In the genomic region with DNA sequence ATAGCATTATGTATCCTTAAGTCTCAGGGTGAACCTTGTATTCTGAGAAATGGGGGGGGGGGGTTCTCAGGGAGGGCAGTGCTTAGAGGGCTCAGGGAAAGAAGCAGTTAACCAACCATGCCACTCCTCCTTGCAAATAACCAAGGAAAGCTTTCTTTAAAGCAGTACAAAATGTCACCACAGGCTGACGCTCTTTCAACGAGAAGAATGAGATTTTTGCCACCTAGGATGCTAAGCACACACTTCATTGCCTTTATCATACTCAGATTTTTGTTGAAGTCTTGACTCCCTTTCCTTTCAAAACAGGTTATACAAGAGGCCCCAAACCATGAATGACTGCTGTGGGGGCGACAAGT, we compare ENCODE assay signal across 8 mouse cellular contexts. TPM values are rescaled to one million over a fixed set of nuclear protein-coding genes. Genes with fewer than 3 reads are reported as not detected.
A peak's percentile ranks its signal among the peaks of the same experiment; 100 is the strongest.
DNase-seq lines count a peak whose midpoint lies in the region; ATAC-seq and TF ChIP-seq lines count a peak whose summit lies in the region.

No protein-coding gene starts in this region.

- H3K9ac ChIP-seq in kidney, postnatal 0 days (ENCODE audit: low read depth, low read length): peak overlapping the region; percentile 58
- no peak overlapping the region for H3K9ac ChIP-seq in embryonic facial prominence, embryonic 15.5 days
- H3K9ac ChIP-seq in limb, embryonic 11.5 days (ENCODE audit: low read length): no peak overlapping the region
- peak overlapping the region; percentile 62; the same call in 1 of the 2 replicates for H3K9ac ChIP-seq in neural tube, embryonic 14.5 days (replicated peaks; ENCODE audit: low read depth, low read length)

- H3K9me3 ChIP-seq in kidney, postnatal 0 days (replicated peaks; ENCODE audit: low read length): no peaks in the 10 kb centered on the region
- H3K9me3 ChIP-seq in embryonic facial prominence, embryonic 15.5 days (replicated peaks): no peaks in the 10 kb centered on the region
- no peaks in the 10 kb centered on the region for H3K9me3 ChIP-seq in limb, embryonic 11.5 days (ENCODE audit: control insufficient read depth, low read length)
- no peaks in the 10 kb centered on the region for H3K9me3 ChIP-seq in neural tube, embryonic 14.5 days (ENCODE audit: control insufficient read depth, low read length)

- WGBS in kidney, postnatal 0 days: 4% methylated on average over 3 of the region's 3 CpGs
- WGBS in embryonic facial prominence, embryonic 15.5 days: 0% methylated on average over 3 of the region's 3 CpGs
- WGBS in limb, embryonic 11.5 days: 9% methylated on average over 3 of the region's 3 CpGs
- WGBS in neural tube, embryonic 14.5 days: 2% methylated on average over 3 of the region's 3 CpGs

- H3K4me1 ChIP-seq in kidney, postnatal 0 days (replicated peaks; ENCODE audit: insufficient read depth, low read length): no peaks in the 10 kb centered on the region
- peaks cover 23% of the 10 kb centered on the region; the same call in 1 of the 2 replicates for H3K4me1 ChIP-seq in embryonic facial prominence, embryonic 15.5 days
- no peaks in the 10 kb centered on the region; the same call in none of the 2 replicates for H3K4me1 ChIP-seq in limb, embryonic 11.5 days (ENCODE audit: control insufficient read depth, insufficient read depth, low read length)
- peaks cover 10% of the 10 kb centered on the region; the same call in 1 of the 2 replicates for H3K4me1 ChIP-seq in neural tube, embryonic 14.5 days (ENCODE audit: control insufficient read depth, insufficient read depth, low read length)

- ATAC-seq in kidney, postnatal 0 days (replicated peaks; ENCODE audit: low FRiP score, low read depth): no peak
- ATAC-seq in embryonic facial prominence, embryonic 15.5 days (ENCODE audit: insufficient number of reproducible peaks, low FRiP score, low TSS enrichment, low read depth): no peak
- no peak for ATAC-seq in limb, embryonic 11.5 days (ENCODE audit: insufficient number of reproducible peaks, low FRiP score, low TSS enrichment, low read depth)
- ATAC-seq in neural tube, embryonic 14.5 days (ENCODE audit: low read depth): no peak
- ATAC-seq in erythroid progenitor cell, adult 5-6 weeks (replicated peaks; ENCODE audit: low FRiP score, poor library complexity, severe bottlenecking): no peak

- peak overlapping the region; percentile 27; the same call in 1 of the 2 replicates for H3K27ac ChIP-seq in kidney, postnatal 0 days
- no peak overlapping the region for H3K27ac ChIP-seq in embryonic facial prominence, embryonic 15.5 days (replicated peaks)
- H3K27ac ChIP-seq in limb, embryonic 11.5 days (replicated peaks; ENCODE audit: low read depth, low read length): no peak overlapping the region
- H3K27ac ChIP-seq in neural tube, embryonic 14.5 days (ENCODE audit: low read depth, low read length): peak overlapping the region; percentile 29; the same call in 1 of the 2 replicates

- no peaks in the 10 kb centered on the region for H3K36me3 ChIP-seq in kidney, postnatal 0 days (ENCODE audit: insufficient read depth, low read length)
- no peaks in the 10 kb centered on the region for H3K36me3 ChIP-seq in embryonic facial prominence, embryonic 15.5 days
- H3K36me3 ChIP-seq in limb, embryonic 11.5 days (ENCODE audit: control insufficient read depth, insufficient read depth, low read length): no peaks in the 10 kb centered on the region
- H3K36me3 ChIP-seq in neural tube, embryonic 14.5 days (ENCODE audit: control insufficient read depth, insufficient read depth, low read length): no peaks in the 10 kb centered on the region

- peak overlapping the region; percentile 90 for H3K4me2 ChIP-seq in kidney, postnatal 0 days (ENCODE audit: low read length)
- peak overlapping the region; percentile 83 for H3K4me2 ChIP-seq in embryonic facial prominence, embryonic 15.5 days (replicated peaks)
- peak overlapping the region; percentile 76 for H3K4me2 ChIP-seq in limb, embryonic 11.5 days (ENCODE audit: low read depth, severe bottlenecking)
- H3K4me2 ChIP-seq in neural tube, embryonic 14.5 days (ENCODE audit: low read depth, low read length): peak overlapping the region; percentile 73

- H3K4me3 ChIP-seq in kidney, postnatal 0 days (replicated peaks; ENCODE audit: low read depth, low read length): peak overlapping the region; percentile 81
- H3K4me3 ChIP-seq in embryonic facial prominence, embryonic 15.5 days (replicated peaks): peak overlapping the region; percentile 70
- peak overlapping the region; percentile 38 for H3K4me3 ChIP-seq in limb, embryonic 11.5 days (ENCODE audit: low read depth, low read length)
- peak overlapping the region; percentile 66 for H3K4me3 ChIP-seq in neural tube, embryonic 14.5 days (ENCODE audit: low read depth, low read length)

- no peak; the same call in 1 of the 2 replicates for TF ChIP-seq CTCF in kidney, postnatal 0 days (IDR thresholded peaks at IDR 0.05; ENCODE audit: low read depth)

- no peaks in the 10 kb centered on the region for H3K27me3 ChIP-seq in kidney, postnatal 0 days (ENCODE audit: insufficient read depth, low read length)
- H3K27me3 ChIP-seq in embryonic facial prominence, embryonic 15.5 days: no peaks in the 10 kb centered on the region
- H3K27me3 ChIP-seq in limb, embryonic 11.5 days (ENCODE audit: control insufficient read depth, insufficient read depth, low read length): no peaks in the 10 kb centered on the region
- peaks cover 2% of the 10 kb centered on the region; the same call in 1 of the 2 replicates for H3K27me3 ChIP-seq in neural tube, embryonic 14.5 days (ENCODE audit: control insufficient read depth, insufficient read depth, low read length)

- peak; percentile 81 for DNase-seq in kidney, postnatal 0 days (ENCODE audit: low spot score)
- DNase-seq in kidney, postnatal 36 days: no peak
- no peak for DNase-seq in limb, embryonic 11.5 days (ENCODE audit: low spot score)
- DNase-seq in layer of hippocampus, adult 8-10 months (ENCODE audit: low spot score in 2 of 2): no peak
- no peak for DNase-seq in urinary bladder, postnatal 10 days (ENCODE audit: low spot score)

RNA-seq across cellular contexts. Expression of gene Alcam, which starts 4.0 kb away (rescaled TPM):
- 57.7 and 61.7 TPM in 2 replicates for polyA plus RNA-seq in kidney, postnatal 0 days (2015; fragmentation: Nextera tagmentation; extraction: Ambion mirVana)
- polyA plus RNA-seq in embryonic facial prominence, embryonic 15.5 days (2015; fragmentation: Nextera tagmentation; extraction: Ambion mirVana): 27.5 and 36.4 TPM in 2 replicates
- 11.7 and 15.1 TPM in 2 replicates for polyA plus RNA-seq in limb, embryonic 11.5 days (2014; fragmentation: Nextera tagmentation; extraction: Ambion mirVana)
- polyA plus RNA-seq in neural tube, embryonic 14.5 days (2014; fragmentation: Nextera tagmentation; extraction: Ambion mirVana): 64.0 and 64.6 TPM in 2 replicates
- total RNA-seq in erythroid progenitor cell, adult 5-6 weeks (2015; ENCODE audit: low replicate concordance): 0.84 and 3.2 TPM in 2 replicates
- 7.6 and 9.4 TPM in 2 replicates for total RNA-seq in erythroid progenitor cell, adult 5-6 weeks (2017; ENCODE audit: low replicate concordance)
- total RNA-seq in layer of hippocampus, adult 8-10 months (2022): 100 to 1,000 TPM; 113 to 136 (median 125) TPM

Comparison
In these comparisons a context has a peak if more than half of its experiments do, and no peak if none do; other contexts are left out.
1. H3K27ac ChIP-seq: peak in kidney, postnatal 0 days (single experiment) and neural tube, embryonic 14.5 days (single experiment); none in embryonic facial prominence, embryonic 15.5 days (single experiment) and limb, embryonic 11.5 days (single experiment).
2. H3K9ac ChIP-seq: peak in kidney, postnatal 0 days (single experiment) and neural tube, embryonic 14.5 days (single experiment); none in embryonic facial prominence, embryonic 15.5 days (single experiment) and limb, embryonic 11.5 days (single experiment).
3. Peak in every context shown above with its lines, with median percentiles within 50 percentile points of each other: H3K4me2 ChIP-seq and H3K4me3 ChIP-seq.